Mouse (Mus musculus): ENCODE results near the gene Gng2.

DNA sequence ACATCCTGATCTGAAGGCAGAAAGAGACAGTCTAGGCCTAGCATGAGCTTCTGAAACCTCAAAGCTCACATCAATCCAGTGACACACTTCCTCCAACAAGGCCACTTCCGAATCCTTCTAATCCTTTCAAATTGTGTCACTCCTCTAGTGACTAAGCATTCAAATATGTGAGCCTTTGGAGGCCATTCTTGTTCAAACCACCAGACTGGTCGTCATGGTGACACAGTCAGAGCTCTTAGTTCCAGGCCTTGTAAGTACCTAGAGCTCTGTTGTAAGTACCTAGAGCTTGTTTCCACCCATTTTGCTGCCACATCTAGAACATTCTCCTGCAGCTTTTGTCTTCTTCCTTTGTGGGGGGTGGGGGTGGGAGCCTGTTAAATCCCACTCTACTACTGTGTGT lies 53.3 kb downstream of the Gng2 start:
- TF ChIP-seq FLI1 (IDR thresholded peaks at IDR 0.05; ENCODE audit: low read length): no peak
- no peak for TF ChIP-seq GATA1 (IDR thresholded peaks at IDR 0.05; ENCODE audit: borderline replicate concordance, low read length)

Measured in megakaryocyte, embryonic 14.5 days (primary cell).